Mouse (Mus musculus) cerebellum, adult 9-11 months (tissue): ENCODE data around the gene Tcp10a.
"Not testable (repeated sequence)": the region's sequence is repeated elsewhere in the genome, so short reads cannot be mapped to it uniquely, and the experiment has no call there.

ENCODE experiments used
- DNase-seq: peaks from one replicate; pipeline ENCODE4 v3.0.0; 2022

Gene Tcp10a

DNA sequence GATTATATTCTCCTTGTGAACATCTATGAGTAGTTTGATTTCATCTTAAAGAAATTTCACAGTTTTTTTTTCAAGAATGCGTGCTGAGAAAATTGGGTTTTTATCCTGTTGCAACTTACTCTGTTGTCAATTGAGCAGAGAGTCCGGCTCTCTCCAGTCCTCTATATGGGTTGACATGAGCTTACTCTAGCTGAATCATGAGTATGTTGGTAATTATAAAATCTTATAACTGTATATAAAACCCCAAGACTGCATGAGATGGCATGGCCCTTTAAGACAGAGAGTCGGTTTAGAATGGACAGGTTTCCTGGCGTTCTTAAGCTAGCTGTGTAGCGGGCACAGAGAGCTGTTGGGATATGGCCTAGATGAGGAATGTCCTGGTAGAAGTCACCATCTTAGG lies at the start of gene Tcp10a:
Tcp10a (plus strand) TSS at position 301 of the 400 bp plus-strand sequence.
- DNase-seq, result not testable (repeated sequence)

DNA sequence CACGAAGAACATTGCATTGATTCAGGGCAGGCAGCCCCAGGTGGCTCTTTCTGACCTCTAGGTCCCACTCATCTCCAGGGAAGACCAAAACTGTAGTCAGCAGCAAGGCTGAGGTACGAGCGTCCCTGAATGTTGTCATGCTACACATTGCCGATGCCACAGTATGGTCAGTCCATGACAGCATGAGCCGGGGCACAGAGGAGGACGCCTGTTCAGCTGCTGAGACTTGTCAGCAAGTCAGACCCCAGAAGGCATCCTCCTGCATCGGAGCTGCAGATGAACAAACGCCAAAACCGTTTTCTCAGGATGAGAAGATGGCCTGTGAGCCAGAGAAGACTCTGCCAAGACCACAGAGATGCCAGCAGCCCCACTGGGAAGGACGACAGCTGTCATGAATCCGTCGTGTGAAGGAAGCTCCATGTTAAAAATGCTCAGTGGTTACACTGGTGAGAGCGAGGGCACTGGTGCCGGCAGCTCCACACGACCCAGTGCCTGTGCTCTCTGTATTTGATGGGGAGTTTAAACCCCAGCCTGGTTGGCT lies 45.7 kb upstream of the Tcp10a start:
- peak; percentile 43 for DNase-seq

DNA sequence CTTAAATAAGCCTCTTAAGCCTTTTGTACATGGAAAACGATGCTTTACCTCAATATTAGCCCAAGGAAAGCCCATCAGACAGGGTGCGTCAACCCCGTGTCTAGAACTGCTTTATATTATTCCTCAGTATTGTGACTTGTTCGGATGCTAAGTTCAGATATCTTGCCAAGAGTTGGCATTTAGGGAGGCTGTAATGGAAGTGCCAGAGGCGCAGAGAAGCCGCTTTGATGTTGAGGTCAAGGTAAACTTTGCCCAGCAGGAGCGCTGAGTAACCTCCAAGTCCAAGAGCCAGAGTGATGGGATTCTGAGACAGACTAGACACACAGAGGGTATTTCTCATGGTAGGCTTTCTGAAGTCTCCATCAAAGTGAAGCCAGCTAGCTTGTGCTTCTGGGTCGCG lies 45.2 kb upstream of the Tcp10a start:
- no peak for DNase-seq

- DNase-seq, result no peak
Observed at GRCm38 (mm10) chr17:7284297-7284910, 40.0 kb upstream of the Tcp10a start.

DNA sequence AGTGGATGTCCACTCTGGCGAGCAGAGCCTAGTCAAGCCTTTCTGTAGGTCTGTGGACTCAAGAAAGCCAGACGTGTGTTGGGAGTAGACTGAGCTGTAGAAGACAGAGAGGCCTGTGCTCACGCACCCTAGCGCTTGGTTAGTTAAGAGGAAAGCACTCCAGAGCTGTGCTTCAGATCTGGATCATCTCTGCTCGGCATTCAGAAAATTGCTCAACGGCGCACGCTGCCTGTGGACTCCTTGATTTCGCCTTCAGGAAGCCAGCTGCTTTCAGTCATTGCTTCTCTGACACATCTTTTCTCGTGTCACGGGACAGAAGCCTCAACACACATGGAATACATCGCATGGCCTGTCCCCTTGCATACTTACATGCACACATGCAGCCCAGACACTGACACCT lies 39.2 kb upstream of the Tcp10a start:
- no peak for DNase-seq

- no peak for DNase-seq
Observed at GRCm38 (mm10) chr17:7286422-7287050, 37.9 kb upstream of the Tcp10a start.

- DNase-seq, result peak; percentile 47
Observed at GRCm38 (mm10) chr17:7292012-7292684, 32.3 kb upstream of the Tcp10a start.

GRCm38 (mm10) chr17:7306278-7307196 lies 17.9 kb upstream of the Tcp10a start:
- DNase-seq, result peak; percentile 27

- not testable (repeated sequence) for DNase-seq
Observed at GRCm38 (mm10) chr17:7315693-7316382, 8.6 kb upstream of the Tcp10a start.

GRCm38 (mm10) chr17:7319789-7320188 lies 4.7 kb upstream of the Tcp10a start:
- not testable (repeated sequence) for DNase-seq

DNA sequence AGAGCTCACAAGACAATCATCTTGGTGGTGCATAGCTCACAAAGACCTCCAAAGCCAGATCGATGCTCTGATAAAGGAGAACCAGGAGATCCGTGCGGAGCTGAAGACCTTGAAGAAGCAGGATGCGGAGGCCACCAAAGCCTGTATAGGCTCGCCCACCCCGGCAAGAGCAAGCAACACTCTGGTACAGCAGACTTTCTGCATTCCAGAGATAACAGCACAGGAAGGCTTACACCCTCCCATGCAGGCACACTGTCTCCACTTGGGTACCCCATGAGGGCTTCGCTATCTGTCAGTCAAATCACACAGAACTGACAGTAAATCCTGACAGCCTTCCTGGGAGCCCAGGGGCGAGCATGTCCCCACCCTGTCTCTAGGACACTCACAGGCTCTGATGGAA lies 2.0 kb downstream of the Tcp10a start:
- DNase-seq, result not testable (repeated sequence)

GRCm38 (mm10) chr17:7332745-7333144 lies 8.3 kb downstream of the Tcp10a start:
- not testable (repeated sequence) for DNase-seq

DNA sequence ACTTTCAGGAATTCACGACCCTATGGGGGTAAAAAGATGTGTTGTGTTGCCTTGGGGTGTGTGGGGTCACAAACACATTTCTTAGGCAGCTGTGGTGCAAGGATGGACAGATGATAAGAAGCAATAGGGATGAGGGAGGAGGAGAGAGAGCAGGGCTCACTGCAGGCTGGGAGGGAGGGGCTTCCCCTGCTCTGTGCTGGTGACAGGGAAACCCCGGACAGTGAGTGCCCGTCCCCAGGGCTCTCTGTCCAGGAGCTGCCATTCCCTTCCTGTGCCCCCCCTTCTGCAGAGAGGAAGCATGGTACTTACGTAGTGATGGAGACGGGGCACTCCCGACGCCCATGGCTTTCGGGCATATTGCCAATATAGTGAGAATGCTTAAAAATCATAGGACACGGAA lies 12.9 kb downstream of the Tcp10a start:
- DNase-seq, result not testable (repeated sequence)

GRCm38 (mm10) chr17:7348765-7349164 lies 24.3 kb downstream of the Tcp10a start:
- peak; percentile 38 for DNase-seq

DNA sequence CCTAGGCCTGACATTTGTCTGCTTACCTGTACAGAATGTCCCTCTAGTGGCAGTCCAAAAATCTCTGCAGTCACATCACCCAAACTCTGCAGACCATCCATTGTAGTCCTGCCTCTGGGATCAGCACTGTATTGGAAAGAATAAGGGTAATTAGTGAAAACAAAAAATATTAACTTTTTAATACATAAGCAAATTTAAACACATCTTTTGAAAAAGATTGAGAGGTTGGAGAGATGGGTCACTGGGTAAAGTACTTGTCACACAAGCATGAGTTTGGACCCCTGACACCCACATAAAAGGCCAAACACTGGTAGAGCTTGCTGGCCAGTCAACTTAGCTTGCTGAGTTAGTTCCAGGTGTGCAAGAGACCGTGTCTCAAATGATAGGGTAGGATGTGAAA lies 28.1 kb downstream of the Tcp10a start, which contains the start of gene Ttll2:
Ttll2 (minus strand) TSS at position 101 of the 400 bp plus-strand sequence.
- not testable (repeated sequence) for DNase-seq

- DNase-seq, result peak; percentile 10
Observed at GRCm38 (mm10) chr17:7359806-7360205, 35.4 kb downstream of the Tcp10a start.

GRCm38 (mm10) chr17:7360749-7361465 lies 36.5 kb downstream of the Tcp10a start:
- peak; percentile 83 for DNase-seq

DNA sequence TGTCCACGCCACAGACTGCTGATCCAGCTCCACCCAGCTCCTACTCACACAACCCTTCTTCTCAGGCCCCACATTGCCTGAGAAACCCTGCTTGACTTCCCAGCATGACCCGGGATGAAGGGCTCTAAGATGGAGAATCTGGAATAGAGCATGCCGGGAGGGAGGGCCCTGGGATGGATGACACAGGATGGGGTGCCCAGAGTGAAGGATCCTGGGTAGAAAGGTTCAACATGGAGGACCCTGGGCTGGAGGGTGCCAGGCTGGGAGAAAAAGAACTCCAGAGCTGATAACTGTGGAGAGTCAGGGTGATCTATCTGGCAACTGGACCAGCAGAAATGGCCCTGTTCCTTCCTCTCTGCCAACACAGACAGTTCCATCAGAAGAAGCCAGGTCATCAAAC lies 41.2 kb downstream of the Tcp10a start:
- DNase-seq, result not testable (repeated sequence)

- not testable (repeated sequence) for DNase-seq
Observed at GRCm38 (mm10) chr17:7366265-7366664, 41.8 kb downstream of the Tcp10a start.

DNA sequence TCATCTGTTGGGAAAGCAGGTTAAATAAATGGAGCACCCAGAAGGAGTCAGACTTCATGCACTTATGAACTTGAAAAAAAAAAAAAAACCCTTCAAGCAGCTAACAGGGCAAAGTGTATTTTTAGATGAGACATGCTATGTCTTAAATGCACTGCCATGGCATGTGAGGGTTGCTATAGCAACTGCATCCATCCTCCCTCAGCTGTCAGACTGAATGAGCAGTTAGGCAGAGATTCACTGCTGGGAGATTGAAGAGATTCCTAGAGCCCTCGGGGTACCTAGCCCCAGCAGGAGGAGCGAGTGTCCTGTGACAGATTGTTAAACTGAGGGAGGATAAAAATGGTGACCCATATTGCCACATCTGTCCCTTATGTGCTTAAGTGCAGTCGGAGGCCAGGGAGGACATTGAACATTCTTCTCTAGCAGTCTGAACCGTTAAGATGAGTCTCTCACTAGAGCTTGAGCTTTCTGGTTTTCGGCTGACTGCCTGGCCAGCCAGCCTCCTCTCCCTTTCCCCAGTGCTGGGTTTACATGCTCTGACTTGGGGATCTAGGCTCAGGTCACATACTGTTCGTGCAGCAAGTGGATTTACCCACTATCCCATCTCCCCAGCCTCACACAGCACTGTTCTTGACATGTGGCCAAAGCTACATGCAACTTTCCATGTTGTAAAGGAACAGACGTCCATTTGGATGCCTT lies 42.4 kb downstream of the Tcp10a start:
- DNase-seq, result not testable (repeated sequence)

GRCm38 (mm10) chr17:7369401-7369800 lies 45.0 kb downstream of the Tcp10a start:
- not testable (repeated sequence) for DNase-seq
